Mouse (Mus musculus): ENCODE data around the gene Cyp2w1. TPM values are rescaled to one million over a fixed set of nuclear protein-coding genes. Genes with fewer than 3 reads are reported as not detected.

Cyp2w1 gene
- polyA plus RNA-seq, 1 experiment, result not detected

DNA sequence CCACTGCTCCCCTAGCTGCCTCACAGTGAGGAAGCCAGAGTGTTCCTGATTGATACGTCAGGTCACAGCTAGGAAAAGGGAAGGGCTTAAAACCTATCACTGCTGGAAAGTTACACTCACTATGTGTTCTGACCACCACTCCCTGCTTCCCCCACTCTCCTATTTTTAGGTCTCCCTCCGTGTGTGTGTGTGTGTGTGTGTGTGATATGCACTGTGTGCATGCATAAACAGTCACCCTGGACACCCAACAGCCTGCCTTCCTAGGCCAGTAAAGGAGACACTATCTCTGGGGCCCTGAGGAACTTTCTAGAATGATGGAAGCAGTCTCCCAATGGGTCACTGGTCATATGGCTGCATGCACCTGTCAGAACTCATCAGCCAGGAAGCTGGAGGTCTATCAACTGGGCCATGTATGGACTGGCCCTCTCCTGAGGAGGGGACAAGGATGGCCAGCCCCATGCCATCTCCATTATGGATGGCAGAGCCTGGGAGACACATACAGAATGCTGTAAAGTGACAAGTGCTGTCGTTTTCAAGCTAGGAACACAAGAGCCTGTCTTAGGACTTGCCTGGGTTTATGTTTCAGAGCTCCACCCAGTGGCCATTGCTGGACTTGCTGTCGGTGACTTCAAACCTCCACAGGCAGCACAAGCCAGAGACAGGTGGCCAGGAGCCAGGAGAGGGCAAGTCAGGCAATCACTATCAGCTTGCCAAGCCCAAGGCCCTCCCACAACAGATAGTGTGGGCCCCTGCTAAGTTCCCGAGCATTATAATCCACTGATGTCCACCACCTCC lies 45.7 kb downstream of the Cyp2w1 start:
- Histone ChIP-seq H3K4me3 (ENCODE audit: control insufficient read depth, low read depth, low read length) (no peak overlapping the region), H3K36me3 (ENCODE audit: control insufficient read depth, insufficient read depth, low read length) (no peaks in the 10 kb centered on the region), H3K27me3 (ENCODE audit: control insufficient read depth, insufficient read depth, low read length) (no peaks in the 10 kb centered on the region), H3K27ac (ENCODE audit: control insufficient read depth, insufficient read depth, low read depth, low read length) (no peak overlapping the region; the same call in 1 of the 2 replicates), H3K4me1 (ENCODE audit: control insufficient read depth, insufficient read depth, low read length) (peaks cover 2% of the 10 kb centered on the region; the same call in 1 of the 2 replicates)
- no peak for TF ChIP-seq POLR2A (IDR thresholded peaks at IDR 0.05; ENCODE audit: control insufficient read depth, low read depth, low read length)
- TF ChIP-seq CTCF (IDR thresholded peaks at IDR 0.05; ENCODE audit: control insufficient read depth, insufficient read depth, insufficient replicate concordance, low read depth, low read length), result peak; percentile 63; the same call in 1 of the 2 replicates

DNA sequence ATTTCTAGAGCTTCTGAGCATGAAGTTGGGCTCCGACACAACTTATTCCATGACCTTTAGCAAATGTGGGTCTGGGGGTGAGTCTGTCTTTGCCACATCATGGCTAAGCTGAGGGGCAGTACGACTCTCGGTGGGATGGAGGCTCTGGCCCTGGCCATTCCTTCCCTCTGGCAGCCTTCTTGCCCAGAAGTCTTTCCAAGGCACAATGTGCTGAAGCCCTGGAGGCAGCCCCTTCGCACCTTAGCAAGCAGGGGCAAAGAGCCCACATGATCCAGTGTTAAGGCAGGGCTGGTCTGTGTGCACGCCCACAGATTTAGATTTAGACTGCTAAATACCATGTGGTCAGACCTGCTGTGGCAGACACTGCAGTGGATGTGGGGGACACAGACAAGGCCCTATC lies 46.4 kb downstream of the Cyp2w1 start:
- Histone ChIP-seq H3K27ac (ENCODE audit: control insufficient read depth, insufficient read depth, low read depth, low read length) (no peak overlapping the region; the same call in 1 of the 2 replicates), H3K27me3 (ENCODE audit: control insufficient read depth, insufficient read depth, low read length) (no peaks in the 10 kb centered on the region), H3K4me3 (ENCODE audit: control insufficient read depth, low read depth, low read length) (no peak overlapping the region), H3K36me3 (ENCODE audit: control insufficient read depth, insufficient read depth, low read length) (no peaks in the 10 kb centered on the region), H3K4me1 (ENCODE audit: control insufficient read depth, insufficient read depth, low read length) (peaks cover 2% of the 10 kb centered on the region; the same call in 1 of the 2 replicates)
- TF ChIP-seq CTCF (IDR thresholded peaks at IDR 0.05; ENCODE audit: control insufficient read depth, insufficient read depth, insufficient replicate concordance, low read depth, low read length) (no peak), POLR2A (IDR thresholded peaks at IDR 0.05; ENCODE audit: control insufficient read depth, low read depth, low read length) (no peak)

- peaks cover 2% of the 10 kb centered on the region; the same call in 1 of the 2 replicates for H3K4me1 ChIP-seq (ENCODE audit: control insufficient read depth, insufficient read depth, low read length)
- TF ChIP-seq CTCF (IDR thresholded peaks at IDR 0.05; ENCODE audit: control insufficient read depth, insufficient read depth, insufficient replicate concordance, low read depth, low read length) (no peak), POLR2A (IDR thresholded peaks at IDR 0.05; ENCODE audit: control insufficient read depth, low read depth, low read length) (no peak)
- H3K36me3 ChIP-seq (ENCODE audit: control insufficient read depth, insufficient read depth, low read length), result no peaks in the 10 kb centered on the region
- H3K27ac ChIP-seq (ENCODE audit: control insufficient read depth, insufficient read depth, low read depth, low read length), result no peak overlapping the region
- no peaks in the 10 kb centered on the region for H3K27me3 ChIP-seq (ENCODE audit: control insufficient read depth, insufficient read depth, low read length)
- no peak overlapping the region for H3K4me3 ChIP-seq (ENCODE audit: control insufficient read depth, low read depth, low read length)
Measured at GRCm38 (mm10) chr5:139399991-139400390, 47.6 kb downstream of the Cyp2w1 start.

DNA sequence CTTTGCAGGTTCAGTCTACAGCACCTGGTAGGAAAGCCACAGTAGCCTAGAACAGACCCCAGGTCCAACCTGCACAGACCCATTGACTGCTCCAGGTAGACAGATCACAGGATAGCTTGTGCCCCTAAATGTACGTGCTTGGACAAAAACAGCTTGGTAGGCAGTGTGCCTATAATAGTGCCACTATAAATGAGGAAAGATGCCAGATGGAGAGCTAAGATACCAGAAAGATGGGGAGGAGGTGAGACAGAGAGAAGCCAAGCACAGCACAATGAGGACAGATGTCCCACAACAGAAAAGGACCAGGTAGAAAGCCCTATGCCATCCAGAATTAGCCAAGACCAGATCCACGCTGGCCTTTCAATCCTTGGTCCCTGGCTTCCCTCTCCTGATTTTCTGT lies 49.7 kb downstream of the Cyp2w1 start:
- no peak overlapping the region for H3K4me3 ChIP-seq (ENCODE audit: control insufficient read depth, low read depth, low read length)
- H3K36me3 ChIP-seq (ENCODE audit: control insufficient read depth, insufficient read depth, low read length), result no peaks in the 10 kb centered on the region
- TF ChIP-seq CTCF (IDR thresholded peaks at IDR 0.05; ENCODE audit: control insufficient read depth, insufficient read depth, insufficient replicate concordance, low read depth, low read length), result no peak
- TF ChIP-seq POLR2A (IDR thresholded peaks at IDR 0.05; ENCODE audit: control insufficient read depth, low read depth, low read length), result no peak
- H3K4me1 ChIP-seq (ENCODE audit: control insufficient read depth, insufficient read depth, low read length), result peaks cover 2% of the 10 kb centered on the region; the same call in 1 of the 2 replicates
- H3K27ac ChIP-seq (ENCODE audit: control insufficient read depth, insufficient read depth, low read depth, low read length), result no peak overlapping the region
- no peaks in the 10 kb centered on the region for H3K27me3 ChIP-seq (ENCODE audit: control insufficient read depth, insufficient read depth, low read length)

DNA sequence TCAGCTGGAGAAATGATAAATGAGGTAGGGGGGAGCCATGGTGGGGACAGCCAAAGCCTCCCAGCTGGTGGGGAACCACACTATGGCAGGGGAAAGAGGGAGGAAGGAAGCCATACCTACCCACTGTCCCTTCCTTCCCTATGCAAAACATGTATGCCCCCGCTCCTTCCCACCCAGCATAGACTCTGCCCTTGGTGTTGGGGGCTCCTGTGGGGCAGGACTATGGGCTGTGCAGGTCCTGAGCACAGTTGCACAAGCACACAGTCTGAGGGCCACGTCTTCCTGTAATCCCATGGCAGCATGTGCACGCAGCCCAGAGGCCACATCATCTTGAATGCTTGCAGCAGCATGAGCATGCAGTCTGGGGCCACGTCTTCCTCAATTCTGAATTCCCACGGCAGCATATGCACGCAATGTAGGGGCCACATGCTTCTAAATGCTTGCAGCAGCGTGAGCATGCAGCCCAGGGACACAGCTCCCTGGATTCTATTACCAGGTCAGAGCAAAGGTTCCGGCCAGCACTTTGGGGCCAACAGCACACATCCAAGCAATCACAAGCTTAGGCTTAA lies 51.4 kb downstream of the Cyp2w1 start:
- Histone ChIP-seq H3K27me3 (ENCODE audit: control insufficient read depth, insufficient read depth, low read length) (no peaks in the 10 kb centered on the region), H3K27ac (ENCODE audit: control insufficient read depth, insufficient read depth, low read depth, low read length) (no peak overlapping the region)

GRCm38 (mm10) chr5:139404801-139405401 lies 52.5 kb downstream of the Cyp2w1 start, which contains the start of gene C130050O18Rik:
Gene C130050O18Rik, plus strand, starts transcription at chr5:139405280.
- Histone ChIP-seq H3K27me3 (ENCODE audit: control insufficient read depth, insufficient read depth, low read length) (no peaks in the 10 kb centered on the region), H3K27ac (ENCODE audit: control insufficient read depth, insufficient read depth, low read depth, low read length) (no peak within 1 kb of the TSS), H3K4me3 (ENCODE audit: control insufficient read depth, low read depth, low read length) (no peak within 1 kb of the TSS), H3K36me3 (ENCODE audit: control insufficient read depth, insufficient read depth, low read length) (no peaks in the 10 kb centered on the region), H3K4me1 (ENCODE audit: control insufficient read depth, insufficient read depth, low read length) (peaks cover 2% of the 10 kb centered on the region; the same call in 1 of the 2 replicates)
- TF ChIP-seq POLR2A (IDR thresholded peaks at IDR 0.05; ENCODE audit: control insufficient read depth, low read depth, low read length), result no peak

More for the DNA sequence above, 51.4 kb downstream of the Cyp2w1 start:
- peaks cover under 1% of the 10 kb centered on the region; the same call in 1 of the 2 replicates for H3K4me1 ChIP-seq (ENCODE audit: control insufficient read depth, insufficient read depth, low read length)
- no peak overlapping the region for H3K4me3 ChIP-seq (ENCODE audit: control insufficient read depth, low read depth, low read length)
- no peaks in the 10 kb centered on the region for H3K36me3 ChIP-seq (ENCODE audit: control insufficient read depth, insufficient read depth, low read length)
- TF ChIP-seq POLR2A (IDR thresholded peaks at IDR 0.05; ENCODE audit: control insufficient read depth, low read depth, low read length), result no peak
- TF ChIP-seq CTCF (IDR thresholded peaks at IDR 0.05; ENCODE audit: control insufficient read depth, insufficient read depth, insufficient replicate concordance, low read depth, low read length), result no peak

DNA sequence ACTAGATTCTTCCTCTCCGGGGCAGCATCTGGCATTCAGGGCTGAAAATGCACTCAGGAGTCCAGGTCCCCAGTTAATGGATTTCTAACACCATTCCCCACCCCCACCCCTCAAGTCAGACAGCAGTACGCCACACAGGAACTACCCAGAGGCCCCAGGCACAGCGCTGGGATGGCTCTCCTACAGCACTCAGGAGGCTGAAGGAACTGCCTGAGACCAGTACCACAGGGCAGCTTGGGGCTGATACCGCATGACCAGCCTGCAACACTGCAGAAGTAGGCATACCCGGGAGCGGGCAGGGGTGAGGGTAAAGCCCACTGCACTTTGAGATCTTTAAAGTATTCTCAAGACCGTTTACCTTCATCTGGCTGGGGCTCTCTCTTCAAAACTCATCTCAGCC lies 53.1 kb downstream of the Cyp2w1 start:
- Histone ChIP-seq H3K27me3 (ENCODE audit: control insufficient read depth, insufficient read depth, low read length) (no peaks in the 10 kb centered on the region), H3K36me3 (ENCODE audit: control insufficient read depth, insufficient read depth, low read length) (no peaks in the 10 kb centered on the region), H3K4me3 (ENCODE audit: control insufficient read depth, low read depth, low read length) (no peak overlapping the region), H3K4me1 (ENCODE audit: control insufficient read depth, insufficient read depth, low read length) (peaks cover 2% of the 10 kb centered on the region; the same call in 1 of the 2 replicates), H3K27ac (ENCODE audit: control insufficient read depth, insufficient read depth, low read depth, low read length) (no peak overlapping the region)
- TF ChIP-seq CTCF (IDR thresholded peaks at IDR 0.05; ENCODE audit: control insufficient read depth, insufficient read depth, insufficient replicate concordance, low read depth, low read length) (no peak), POLR2A (IDR thresholded peaks at IDR 0.05; ENCODE audit: control insufficient read depth, low read depth, low read length) (no peak)

Data from testis, adult 2 months (tissue).